Mouse (Mus musculus): ENCODE measurements around the gene Syn3.

Syn3 gene

GRCm38 (mm10) chr10:86074971-86075711 lies 423.6 kb downstream of the Syn3 start:
- peak; percentile 72 for DNase-seq

- DNase-seq = no peak
Observed at GRCm38 (mm10) chr10:86074134-86074533, 424.6 kb downstream of the Syn3 start.

- DNase-seq = no peak
Observed at GRCm38 (mm10) chr10:86070751-86071150, 427.9 kb downstream of the Syn3 start.

GRCm38 (mm10) chr10:86069341-86069740 lies 429.4 kb downstream of the Syn3 start:
- peak; percentile 87 for DNase-seq

GRCm38 (mm10) chr10:86067911-86068310 lies 430.8 kb downstream of the Syn3 start:
- peak; percentile 82 for DNase-seq

GRCm38 (mm10) chr10:86066651-86067050 lies 432.0 kb downstream of the Syn3 start:
- no peak for DNase-seq

- no peak for DNase-seq
Observed at GRCm38 (mm10) chr10:86065661-86066060, 433.0 kb downstream of the Syn3 start.

- DNase-seq = peak; percentile 94
Observed at GRCm38 (mm10) chr10:86064937-86065336, 433.8 kb downstream of the Syn3 start.

GRCm38 (mm10) chr10:86063018-86063384 lies 435.7 kb downstream of the Syn3 start:
- DNase-seq = no peak

- no peak for DNase-seq
Observed at GRCm38 (mm10) chr10:86062261-86063017, 436.3 kb downstream of the Syn3 start.

GRCm38 (mm10) chr10:86060267-86060666 lies 438.4 kb downstream of the Syn3 start:
- no peak for DNase-seq

GRCm38 (mm10) chr10:86057712-86058111 lies 441.0 kb downstream of the Syn3 start:
- peak; percentile 90 for DNase-seq

- DNase-seq = peak; percentile 80
Observed at GRCm38 (mm10) chr10:86057286-86057685, 441.4 kb downstream of the Syn3 start.

GRCm38 (mm10) chr10:86056297-86056903 lies 442.3 kb downstream of the Syn3 start:
- no peak for DNase-seq

GRCm38 (mm10) chr10:86052818-86053522 lies 445.7 kb downstream of the Syn3 start:
- DNase-seq = no peak

- DNase-seq = no peak
Observed at GRCm38 (mm10) chr10:86050522-86050921, 448.2 kb downstream of the Syn3 start.

GRCm38 (mm10) chr10:86047786-86048185 lies 450.9 kb downstream of the Syn3 start:
- no peak for DNase-seq

GRCm38 (mm10) chr10:86046371-86046770 lies 452.3 kb downstream of the Syn3 start:
- DNase-seq = no peak

- DNase-seq = peak; percentile 45
Observed at GRCm38 (mm10) chr10:86044066-86044465, 454.6 kb downstream of the Syn3 start.

- no peak for DNase-seq
Observed at GRCm38 (mm10) chr10:86043651-86044050, 455.0 kb downstream of the Syn3 start.

- DNase-seq = no peak
Observed at GRCm38 (mm10) chr10:86034007-86034728, 464.5 kb downstream of the Syn3 start.

GRCm38 (mm10) chr10:86032517-86032916 lies 466.2 kb downstream of the Syn3 start:
- DNase-seq = no peak

Data from kidney, adult 11 months (tissue).